Mouse (Mus musculus): ENCODE data around the gene Rlbp1.

Rlbp1 gene

GRCm38 (mm10) chr7:79376516-79377275 is 10.2 kb downstream of the Rlbp1 start:
- no peak for DNase-seq (ENCODE audit: low spot score in 2 of 2)

GRCm38 (mm10) chr7:79375594-79375993 is 11.3 kb downstream of the Rlbp1 start:
- DNase-seq (ENCODE audit: low spot score in 2 of 2), result no peak

- no peak for DNase-seq (ENCODE audit: low spot score in 2 of 2)
Observed at GRCm38 (mm10) chr7:79374017-79374416, 12.8 kb downstream of the Rlbp1 start.

DNA sequence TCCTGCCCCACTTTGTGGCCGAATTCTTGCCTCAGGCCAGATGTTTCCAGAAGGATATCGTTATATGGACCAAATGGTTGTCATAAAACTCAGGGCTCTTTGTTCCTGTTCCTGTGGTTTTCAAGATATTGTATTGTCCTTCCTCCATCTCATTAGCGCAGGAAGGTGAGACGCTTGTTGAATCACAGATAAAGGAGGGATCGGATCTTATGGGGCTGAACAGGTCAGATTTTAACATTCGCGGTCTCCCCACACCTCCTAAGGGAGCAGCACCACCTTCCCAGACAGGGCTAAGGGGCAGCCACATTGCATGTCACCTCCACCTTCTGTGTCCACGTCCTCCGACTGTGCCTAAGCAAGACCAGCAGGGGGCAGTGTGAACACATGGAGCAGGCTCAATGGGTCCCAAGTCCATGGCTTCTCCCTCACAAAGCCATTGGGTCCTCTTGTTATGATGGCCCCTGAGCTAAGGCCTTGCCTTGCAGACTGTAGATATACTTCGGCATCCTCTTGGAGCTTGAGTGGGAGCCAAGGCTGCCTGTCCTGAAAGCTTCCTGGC is 15.4 kb downstream of the Rlbp1 start:
- peak; percentile 29 to 36 for DNase-seq (ENCODE audit: low spot score in 2 of 2)

- DNase-seq (ENCODE audit: low spot score in 2 of 2), result no peak
Observed at GRCm38 (mm10) chr7:79369416-79369815, 17.4 kb downstream of the Rlbp1 start.

DNA sequence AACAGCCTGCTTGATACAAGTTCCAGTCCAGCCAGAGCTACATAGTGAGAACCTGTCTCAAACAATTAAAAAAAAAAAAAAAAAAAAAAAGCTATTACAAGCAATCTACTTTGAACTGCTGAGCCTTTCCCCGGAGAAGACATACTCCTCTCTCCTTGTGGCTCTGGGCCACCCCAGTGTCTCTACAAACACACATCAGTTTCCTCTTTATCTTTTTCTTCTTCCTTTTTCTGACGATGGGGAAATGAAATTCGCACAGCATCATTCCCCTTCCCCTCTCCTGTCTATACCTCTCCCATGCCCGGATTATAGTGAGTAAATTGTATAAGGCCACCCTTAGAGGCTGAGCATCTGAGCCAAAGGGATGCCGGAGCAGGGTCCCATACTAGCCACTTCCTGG is 18.2 kb downstream of the Rlbp1 start:
- no peak for DNase-seq (ENCODE audit: low spot score in 2 of 2)

DNA sequence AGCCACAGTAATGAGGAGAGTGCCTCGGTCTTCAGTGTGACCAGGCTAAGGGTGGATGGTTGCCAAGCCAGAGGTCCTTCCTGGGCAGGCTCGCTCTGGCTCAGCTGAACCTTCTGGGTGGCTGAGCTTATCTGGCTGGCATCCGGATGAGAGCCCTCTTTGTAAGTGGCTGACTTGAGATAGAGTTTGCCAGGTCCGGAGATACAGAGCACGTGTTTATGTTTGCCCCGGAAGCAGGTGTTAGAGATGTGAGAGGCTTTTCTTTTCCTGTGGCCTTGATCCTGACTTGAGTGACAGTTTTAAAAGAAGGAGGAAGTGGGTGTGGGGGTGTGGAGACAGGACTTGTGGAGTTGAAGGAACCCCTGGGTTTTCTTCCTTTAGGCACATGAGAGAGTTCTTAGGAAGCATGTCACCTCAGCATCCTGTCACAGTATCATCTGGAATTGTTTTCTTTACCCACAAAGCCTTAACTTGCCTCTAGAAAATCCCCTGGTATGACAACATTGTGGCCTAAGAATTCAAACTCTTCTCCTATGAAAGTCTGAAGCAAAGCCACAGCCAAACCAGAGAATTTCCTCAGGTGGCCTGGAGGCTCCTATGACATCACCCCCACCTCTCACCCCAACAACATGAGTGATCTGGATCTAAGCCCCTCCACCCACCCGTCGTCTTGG is 23.3 kb downstream of the Rlbp1 start:
- peak; percentile 54 to 71 for DNase-seq (ENCODE audit: low spot score in 2 of 2)

DNA sequence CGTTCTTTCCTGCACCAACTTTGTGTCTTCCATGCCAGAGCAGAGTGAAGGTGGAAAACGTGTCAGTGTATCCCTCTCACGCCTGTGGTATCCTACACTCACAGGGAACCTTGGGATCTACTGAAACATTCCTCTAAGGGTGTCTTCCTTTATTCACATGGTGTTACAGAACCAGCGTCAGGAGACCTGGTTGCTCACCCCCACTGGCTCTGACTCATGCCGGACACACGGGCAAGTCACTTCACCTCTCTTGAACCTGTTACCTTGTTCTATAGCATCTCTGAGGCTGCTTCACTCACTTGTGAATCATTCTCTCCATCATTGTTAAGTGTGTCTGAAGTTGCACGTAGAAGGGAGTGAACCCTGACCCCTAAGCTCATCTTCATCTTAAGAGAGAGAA is 24.0 kb downstream of the Rlbp1 start:
- no peak for DNase-seq (ENCODE audit: low spot score in 2 of 2)

- no peak for DNase-seq (ENCODE audit: low spot score in 2 of 2)
Observed at GRCm38 (mm10) chr7:79362208-79362607, 24.6 kb downstream of the Rlbp1 start.

DNA sequence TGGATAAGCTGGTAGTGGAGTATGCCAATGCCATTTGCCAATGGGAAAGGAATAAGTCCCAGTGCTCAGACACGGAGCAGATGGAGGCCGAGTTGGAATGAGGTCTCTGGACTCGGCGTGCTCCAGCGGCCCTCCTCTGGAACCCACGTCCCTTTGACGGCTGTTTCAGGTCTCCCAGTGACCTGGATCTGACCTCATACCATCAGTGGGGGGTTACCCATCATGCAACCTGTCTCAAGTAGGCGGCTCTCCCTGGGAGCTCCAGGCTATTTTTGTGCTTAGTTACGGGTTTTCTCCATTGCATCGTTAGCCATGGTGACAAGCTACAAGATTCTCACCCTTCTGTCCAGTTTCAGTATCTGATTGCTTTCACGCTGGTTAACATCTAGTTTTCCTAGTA is 26.8 kb downstream of the Rlbp1 start:
- no peak for DNase-seq (ENCODE audit: low spot score in 2 of 2)

- no peak for DNase-seq (ENCODE audit: low spot score in 2 of 2)
Observed at GRCm38 (mm10) chr7:79359183-79359435, 27.7 kb downstream of the Rlbp1 start.

- DNase-seq (ENCODE audit: low spot score in 2 of 2), result peak; percentile 49 to 69
Observed at GRCm38 (mm10) chr7:79358350-79359182, 28.3 kb downstream of the Rlbp1 start.

DNA sequence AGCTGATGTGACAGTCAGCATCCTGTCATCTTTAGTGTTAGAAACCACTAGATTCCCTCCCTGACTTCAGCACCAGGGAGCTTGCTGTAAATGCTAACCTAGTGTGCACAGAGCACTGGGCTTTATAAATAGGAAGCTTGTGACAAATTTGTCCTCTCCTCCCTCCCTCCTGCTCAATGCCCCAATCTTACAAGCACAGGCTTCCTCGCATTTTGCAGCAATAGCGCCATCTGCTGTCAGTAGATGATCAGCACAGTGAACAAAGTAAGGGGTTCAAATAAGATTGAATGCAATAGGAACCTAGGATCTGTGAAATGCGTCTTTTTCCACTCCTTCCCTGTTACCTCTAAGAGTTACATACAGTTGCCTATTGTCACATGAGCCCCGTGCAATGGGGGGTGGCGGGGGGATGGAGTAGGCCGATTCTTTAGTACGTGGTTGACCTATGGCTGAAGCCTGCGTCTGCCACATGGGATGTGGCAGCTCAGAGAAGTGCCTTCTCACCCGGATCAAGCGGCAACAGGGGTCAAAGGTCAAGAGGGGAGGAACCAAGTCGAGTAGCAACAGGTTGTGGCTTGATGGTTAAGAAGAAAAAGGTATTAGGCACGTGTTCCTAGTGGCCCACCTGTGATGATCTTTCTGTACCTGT is 37.0 kb downstream of the Rlbp1 start:
- peak; percentile 49 to 74 for DNase-seq (ENCODE audit: low spot score in 2 of 2)

GRCm38 (mm10) chr7:79348816-79349215 is 38.0 kb downstream of the Rlbp1 start:
- no peak for DNase-seq (ENCODE audit: low spot score in 2 of 2)

- no peak for DNase-seq (ENCODE audit: low spot score in 2 of 2)
Observed at GRCm38 (mm10) chr7:79347108-79347813, 39.6 kb downstream of the Rlbp1 start.

GRCm38 (mm10) chr7:79346555-79347075 is 40.2 kb downstream of the Rlbp1 start:
- DNase-seq (ENCODE audit: low spot score in 2 of 2), result no peak

- DNase-seq (ENCODE audit: low spot score in 2 of 2), result peak in 1 of 2 experiments; percentile 31
Observed at GRCm38 (mm10) chr7:79345902-79346301, 40.9 kb downstream of the Rlbp1 start.

GRCm38 (mm10) chr7:79336362-79336910 is 50.4 kb downstream of the Rlbp1 start:
- no peak for DNase-seq (ENCODE audit: low spot score in 2 of 2)

GRCm38 (mm10) chr7:79333419-79333818 is 53.4 kb downstream of the Rlbp1 start:
- no peak for DNase-seq (ENCODE audit: low spot score in 2 of 2)

DNA sequence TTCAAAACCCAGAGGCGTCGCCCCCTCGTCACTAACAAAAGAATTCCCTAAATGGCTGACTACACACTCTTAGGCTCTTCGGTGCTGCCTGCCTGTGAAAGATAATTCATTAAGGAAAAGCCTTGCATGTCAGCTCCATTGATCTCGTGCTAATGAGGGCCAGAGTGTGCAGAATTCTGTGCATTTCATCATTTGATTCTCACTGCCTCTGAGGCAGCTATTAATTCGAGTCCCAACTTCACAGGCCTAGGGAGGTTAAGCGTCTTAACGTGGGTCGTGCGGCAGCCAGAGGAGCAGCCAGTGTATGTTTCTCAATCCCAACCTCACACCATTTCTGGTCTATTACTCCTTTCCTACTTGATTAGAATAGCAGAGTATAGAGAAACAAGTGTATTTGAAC is 55.7 kb downstream of the Rlbp1 start:
- DNase-seq (ENCODE audit: low spot score in 2 of 2), result no peak

DNA sequence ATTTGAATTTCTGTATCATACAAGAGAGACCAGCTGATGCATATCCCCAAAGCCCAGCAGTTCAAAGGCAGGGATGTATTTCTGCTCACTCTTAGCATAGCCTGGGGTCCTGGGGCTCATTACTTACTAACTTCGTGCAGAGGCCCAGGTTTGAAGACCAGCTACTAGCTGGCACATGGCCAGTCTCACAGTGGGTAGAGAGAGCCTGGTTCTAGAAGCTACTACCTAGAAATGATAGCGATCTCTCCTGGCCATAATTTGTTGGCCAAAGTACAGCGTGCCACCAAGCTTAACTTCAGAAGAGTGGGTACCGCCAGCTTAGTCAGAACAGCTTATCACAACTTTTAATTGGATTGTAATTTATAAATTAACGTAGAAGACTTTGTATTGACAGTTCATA is 58.1 kb downstream of the Rlbp1 start:
- no peak for DNase-seq (ENCODE audit: low spot score in 2 of 2)

Measured in heart, adult 9 months (tissue).